Mouse (Mus musculus) inflammation-experienced regulatory T-cells, adult 6 months (primary cell): ENCODE results near the gene Cd80. TPM values are rescaled to one million over a fixed set of nuclear protein-coding genes. Genes with fewer than 3 reads are reported as not detected.
"Not testable (repeated sequence)": the region's sequence is repeated elsewhere in the genome, so short reads cannot be mapped to it uniquely, and the experiment has no call there.

Experiments used
- ATAC-seq: one replicate; pipeline ENCODE4 v1.8.0; 2017
- polyA plus RNA-seq, 3 experiments: library from polyadenylated mRNA; unstranded; fragments of 100-300 nt; shearing (Covaris generic); gene quantifications; one replicate each; pipeline ENCODE4 v1.2.1; 2017

The Cd80 gene
- 10 to 100 TPM in 1 of 3 experiments, 1 to 10 TPM in 2; 2.6 to 12.9 (median 3.8) TPM for polyA plus RNA-seq

GRCm38 (mm10) chr16:38455511-38456418 is at the start of gene Cd80:
Cd80 (plus strand) TSS chr16:38455561.
- ATAC-seq: no peak

- no peak for ATAC-seq
Measured at GRCm38 (mm10) chr16:38406293-38406692, 49.1 kb upstream of the Cd80 start.

- no peak for ATAC-seq
Measured at GRCm38 (mm10) chr16:38406708-38407107, 48.7 kb upstream of the Cd80 start.

- no peak for ATAC-seq
Measured at GRCm38 (mm10) chr16:38407584-38407983, 47.8 kb upstream of the Cd80 start.

GRCm38 (mm10) chr16:38408416-38408815 is 46.9 kb upstream of the Cd80 start:
- no peak for ATAC-seq

DNA sequence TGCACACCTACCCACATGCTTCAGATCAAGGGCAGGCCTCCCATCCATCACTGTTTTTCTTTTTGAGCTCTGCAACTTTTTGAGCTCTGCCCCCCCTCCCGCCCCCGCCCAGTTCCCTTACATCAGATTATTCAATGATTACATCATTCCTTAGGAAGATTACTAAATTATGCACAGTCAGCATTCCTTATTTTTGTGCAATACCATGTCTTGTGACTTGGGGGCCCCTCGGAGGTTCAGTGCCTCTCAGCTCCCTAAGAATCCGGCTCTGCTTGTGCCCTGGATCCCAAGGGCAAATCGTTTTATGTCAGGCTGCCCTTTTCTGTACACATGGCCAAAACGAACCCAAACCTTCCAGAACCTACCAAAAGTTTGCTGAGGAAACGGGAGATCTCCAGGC is 40.4 kb upstream of the Cd80 start:
- ATAC-seq: no peak

- ATAC-seq: no peak
Measured at GRCm38 (mm10) chr16:38425374-38425773, 30.0 kb upstream of the Cd80 start.

DNA sequence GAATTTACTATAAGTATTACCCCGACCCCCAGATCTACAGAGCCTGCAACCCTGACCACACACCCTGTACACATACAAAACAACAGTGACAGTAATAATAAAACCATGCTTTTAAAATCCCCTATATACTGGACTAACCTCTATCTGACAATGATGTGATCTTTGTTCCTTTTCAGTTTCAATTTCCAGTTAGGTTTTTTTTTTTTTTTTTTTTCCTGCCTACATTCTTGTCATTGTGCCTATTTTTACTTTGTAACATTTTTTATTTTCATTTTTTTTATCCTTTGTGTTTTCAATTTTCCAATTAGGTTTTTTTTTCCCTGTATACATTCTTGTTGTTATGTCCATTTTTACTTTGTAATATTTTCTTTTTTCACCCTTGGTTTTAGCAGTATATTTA is 29.6 kb upstream of the Cd80 start:
- ATAC-seq: no peak

DNA sequence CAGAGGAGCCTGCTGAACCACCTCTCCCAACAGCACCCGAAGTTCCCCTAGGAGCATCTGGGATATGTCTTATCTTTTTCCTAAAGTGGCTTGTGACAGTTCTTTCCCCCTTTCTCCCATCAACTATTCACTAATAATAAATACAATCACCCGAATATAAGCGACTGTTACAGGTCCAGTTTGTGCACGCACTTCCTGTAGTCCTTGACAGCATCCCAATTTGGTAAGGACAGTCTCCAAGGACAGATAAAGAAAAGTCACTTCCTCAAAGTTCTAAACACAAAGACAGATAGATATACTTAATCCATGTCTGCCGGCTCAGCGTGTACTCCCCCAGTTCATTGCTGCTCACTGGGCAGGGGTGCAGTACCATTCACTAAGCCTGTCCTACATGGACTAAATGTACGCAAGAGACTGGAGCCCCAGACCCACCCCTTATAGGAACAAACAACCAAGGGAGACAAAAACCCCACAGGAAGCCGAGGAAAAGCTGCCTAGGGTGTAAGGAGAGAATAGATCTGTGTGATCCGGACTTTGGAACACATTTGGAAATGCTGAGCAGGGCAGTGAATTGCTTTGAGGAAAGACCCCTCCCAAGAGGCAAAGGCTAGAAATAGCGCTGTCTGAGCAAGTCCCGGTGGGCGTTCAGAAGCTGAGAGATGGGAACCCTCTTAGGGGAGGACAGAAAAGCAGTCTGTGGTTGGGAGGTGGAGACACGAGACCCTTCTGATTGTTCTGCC is 23.7 kb upstream of the Cd80 start:
- no peak for ATAC-seq

DNA sequence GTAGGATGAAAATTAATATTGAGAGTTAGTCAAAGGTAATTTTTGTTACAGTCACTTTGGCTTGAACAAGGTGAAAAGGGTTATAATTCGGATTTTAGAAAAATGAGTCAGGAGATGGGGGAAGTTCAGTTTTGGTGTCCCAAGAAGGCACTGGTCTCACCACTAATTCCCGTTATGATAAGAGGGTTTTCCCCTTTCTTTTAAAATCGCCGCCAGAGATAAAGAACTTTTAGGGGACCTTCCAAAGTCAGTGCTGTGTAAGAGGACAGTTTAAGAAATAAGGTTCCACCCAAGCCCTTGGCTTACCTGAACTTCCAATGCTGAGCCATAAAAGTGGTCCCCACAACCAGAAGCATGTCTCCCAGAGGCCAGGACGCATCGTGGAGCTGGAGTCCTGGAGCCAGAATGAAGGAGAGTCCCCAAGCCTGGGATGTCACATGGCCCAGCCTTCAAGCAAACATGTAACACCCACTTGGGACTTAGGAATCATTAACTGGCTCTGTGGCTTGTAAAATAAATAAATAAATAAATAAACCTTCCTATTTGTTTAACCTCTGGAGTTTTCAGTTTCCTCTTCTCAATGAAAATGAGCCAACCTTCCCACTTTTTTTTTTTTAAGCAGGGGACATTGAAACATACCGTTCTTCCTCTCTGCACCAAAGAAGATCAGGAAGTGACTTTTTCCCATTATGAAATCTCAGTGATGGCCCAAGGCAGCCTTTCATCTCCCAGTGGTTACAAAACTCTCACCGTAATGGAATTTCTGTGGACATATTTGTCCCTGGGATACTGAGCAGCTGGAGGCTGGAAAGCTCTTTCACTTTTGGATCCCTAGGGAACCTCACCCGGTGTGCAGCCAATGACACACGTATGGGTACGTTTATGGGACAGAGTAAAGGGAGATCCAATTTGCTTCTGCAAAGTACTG is 22.6 kb upstream of the Cd80 start, which contains the start of gene Pla1a:
Gene Pla1a, minus strand, starts transcription at position 648 of the 928 bp plus-strand sequence.
- ATAC-seq: no peak

GRCm38 (mm10) chr16:38433514-38433913 is 21.8 kb upstream of the Cd80 start:
- no peak for ATAC-seq

GRCm38 (mm10) chr16:38434295-38434795 is 21.0 kb upstream of the Cd80 start:
- no peak for ATAC-seq

DNA sequence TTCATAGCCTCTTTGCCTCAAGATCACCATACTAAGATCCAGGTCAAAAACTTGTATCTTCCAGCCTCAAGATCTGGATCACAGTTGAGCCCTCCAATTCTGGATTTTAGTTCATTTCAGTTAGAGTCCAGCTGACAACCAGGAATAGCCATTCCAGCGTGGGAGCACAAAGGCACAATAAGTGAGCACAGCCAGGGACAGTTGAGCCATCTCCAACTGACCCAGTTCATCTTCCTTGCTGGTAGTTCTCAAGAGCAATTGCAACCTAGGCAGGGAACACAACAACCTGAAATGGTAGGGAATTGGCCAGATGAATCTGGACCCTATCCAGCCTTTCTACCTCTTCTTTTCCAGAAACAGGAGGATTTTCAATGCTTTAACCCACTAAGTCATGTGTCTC is 16.2 kb upstream of the Cd80 start:
- ATAC-seq: no peak

DNA sequence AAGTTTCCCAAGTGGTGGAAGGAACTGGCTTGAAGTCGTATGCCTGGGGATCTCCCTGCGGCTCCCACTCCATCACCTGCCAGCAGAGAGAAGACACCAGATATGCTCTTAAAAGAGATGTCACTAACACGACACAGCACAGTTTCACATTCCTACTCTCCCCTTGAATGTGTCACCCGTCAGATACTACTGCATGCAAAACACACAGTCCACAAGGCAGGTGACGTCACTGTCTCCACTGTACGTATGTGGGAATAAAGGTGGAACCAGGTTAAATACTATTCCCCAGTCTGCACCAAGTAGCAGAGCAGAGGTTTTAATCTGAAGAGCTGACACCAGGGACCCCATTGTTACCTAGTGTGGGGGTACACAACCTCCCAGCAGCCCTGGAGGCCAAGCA is 15.0 kb upstream of the Cd80 start:
- no peak for ATAC-seq

- ATAC-seq: no peak
Measured at GRCm38 (mm10) chr16:38441611-38442010, 13.8 kb upstream of the Cd80 start.

DNA sequence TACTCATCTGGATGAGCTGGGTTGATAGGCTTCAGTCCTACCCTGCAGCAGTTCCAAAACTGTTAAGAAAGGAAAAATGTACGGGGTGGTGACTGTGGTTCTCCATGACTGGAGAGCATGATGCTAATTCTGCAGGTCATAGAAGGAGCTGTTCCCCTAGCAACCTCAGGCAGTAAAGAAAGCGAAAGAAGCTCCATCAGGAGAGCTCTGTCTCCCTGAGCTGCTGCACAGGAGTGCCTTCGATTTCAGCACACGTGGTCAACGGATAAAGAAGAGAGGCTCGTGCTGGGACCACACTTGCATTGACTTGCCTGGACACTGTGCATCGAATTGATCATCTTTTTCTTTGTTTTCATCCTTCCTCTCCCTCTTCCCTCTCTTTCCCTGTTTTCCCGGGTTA is 13.1 kb upstream of the Cd80 start:
- no peak for ATAC-seq

- ATAC-seq: no peak
Measured at GRCm38 (mm10) chr16:38443721-38444464, 11.5 kb upstream of the Cd80 start.

DNA sequence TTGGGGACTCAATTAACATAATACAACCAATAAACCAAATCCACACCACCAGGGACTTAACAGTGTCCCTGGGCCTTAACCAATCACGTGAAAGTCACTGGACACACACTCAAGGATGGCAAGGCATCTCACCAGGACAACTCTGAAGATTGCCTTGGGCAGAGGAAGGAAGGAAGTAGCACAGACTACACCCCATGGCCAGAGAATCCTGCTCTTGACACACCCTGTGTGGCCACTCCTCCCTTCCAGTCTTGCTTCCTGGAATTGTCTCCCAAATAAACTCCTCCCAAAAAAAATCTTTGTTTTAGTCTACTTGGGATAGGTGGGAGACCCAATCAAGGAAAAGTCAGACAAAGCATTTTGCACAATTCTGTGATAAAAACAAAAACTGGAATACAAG is 10.3 kb upstream of the Cd80 start:
- ATAC-seq: no peak

- no peak for ATAC-seq
Measured at GRCm38 (mm10) chr16:38445576-38445975, 9.8 kb upstream of the Cd80 start.

GRCm38 (mm10) chr16:38446141-38446540 is 9.2 kb upstream of the Cd80 start:
- ATAC-seq: not testable (repeated sequence)

- no peak for ATAC-seq
Measured at GRCm38 (mm10) chr16:38447366-38447765, 8.0 kb upstream of the Cd80 start.

GRCm38 (mm10) chr16:38448458-38448857 is 6.9 kb upstream of the Cd80 start:
- ATAC-seq: no peak
